Comparison of ENCODE assay signal across 29 mouse cellular contexts in the genomic region with DNA sequence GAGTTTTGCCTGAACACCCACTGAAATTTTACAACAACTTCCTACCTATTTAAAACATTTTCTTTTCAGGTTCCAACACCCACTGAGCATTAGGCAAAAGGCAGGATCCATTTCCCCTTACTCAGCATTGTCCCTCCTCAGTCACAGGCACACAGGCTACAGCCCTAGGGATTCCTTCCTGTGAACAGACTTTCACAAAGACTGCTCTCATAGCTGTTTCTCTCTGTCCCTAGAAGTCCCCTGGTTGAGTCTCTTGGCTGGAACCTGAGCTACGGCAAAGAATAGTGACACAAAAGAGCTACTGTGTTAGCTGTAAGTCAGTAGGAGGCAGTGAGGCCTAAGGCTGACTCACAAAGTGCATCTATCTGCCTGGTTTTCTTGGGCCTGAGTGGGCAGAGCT.
A peak's percentile ranks its signal among the peaks of the same experiment; 100 is the strongest.
DNase-seq lines count a peak whose midpoint lies in the region; ATAC-seq and TF ChIP-seq lines count a peak whose summit lies in the region.
"Had no signal": no experiment of that assay in that cellular context is flagged by ENCODE, and none has a peak within 500 bp of the region (broad histone marks: within the 10 kb centered on the region; RNA-seq: fewer than 3 reads in every experiment).

No protein-coding gene starts in this region.

- H3K4me1 ChIP-seq in embryonic facial prominence, embryonic 14.5 days (ENCODE audit: control insufficient read depth, insufficient read depth, low read length): no peaks in the 10 kb centered on the region
- no peaks in the 10 kb centered on the region for H3K4me1 ChIP-seq in embryonic facial prominence, embryonic 10.5 days
- H3K4me1 ChIP-seq: embryonic facial prominence, embryonic 15.5 days; hindbrain, embryonic 13.5 days; limb, embryonic 12.5 days; liver, embryonic 12.5 days; midbrain, embryonic 12.5 days; neural tube, embryonic 12.5 days had no signal

- ATAC-seq in embryonic facial prominence, embryonic 14.5 days (ENCODE audit: low read depth): peak; percentile 53; the same call in 1 of the 2 replicates
- ATAC-seq: CD4-positive, CD25-positive, alpha-beta regulatory T cell, adult 4 months; inflammation-experienced regulatory T-cells, adult 6 months; liver, embryonic 12.5 days; Patski had no signal

- no peaks in the 10 kb centered on the region for H3K9me3 ChIP-seq in embryonic facial prominence, embryonic 14.5 days (ENCODE audit: control insufficient read depth, low read length)
- H3K9me3 ChIP-seq in embryonic facial prominence, embryonic 10.5 days: no peaks in the 10 kb centered on the region
- H3K9me3 ChIP-seq: embryonic facial prominence, embryonic 15.5 days; hindbrain, embryonic 13.5 days; limb, embryonic 12.5 days; liver, embryonic 12.5 days; midbrain, embryonic 12.5 days; neural tube, embryonic 12.5 days had no signal

- no peaks in the 10 kb centered on the region for H3K36me3 ChIP-seq in embryonic facial prominence, embryonic 14.5 days (ENCODE audit: control insufficient read depth, insufficient read depth, low read length)
- no peaks in the 10 kb centered on the region for H3K36me3 ChIP-seq in embryonic facial prominence, embryonic 10.5 days (replicated peaks)
- H3K36me3 ChIP-seq: embryonic facial prominence, embryonic 15.5 days; hindbrain, embryonic 13.5 days; limb, embryonic 12.5 days; liver, embryonic 12.5 days; midbrain, embryonic 12.5 days; neural tube, embryonic 12.5 days had no signal

- no peak overlapping the region for H3K27ac ChIP-seq in embryonic facial prominence, embryonic 14.5 days (replicated peaks; ENCODE audit: low read depth, low read length)
- no peak overlapping the region for H3K27ac ChIP-seq in embryonic facial prominence, embryonic 10.5 days (replicated peaks)
- H3K27ac ChIP-seq in left cerebral cortex, adult 2 months: no peak overlapping the region
- H3K27ac ChIP-seq: embryonic facial prominence, embryonic 15.5 days; hindbrain, embryonic 13.5 days; limb, embryonic 12.5 days; liver, embryonic 12.5 days; midbrain, embryonic 12.5 days; neural tube, embryonic 12.5 days; stomach, postnatal 0 days had no signal

- peak; percentile 10 for DNase-seq in embryonic facial prominence, embryonic 14.5 days (ENCODE audit: low spot score)
- no peak for DNase-seq in embryonic facial prominence, embryonic 10.5 days (ENCODE audit: low spot score)
- peak; percentile 9 to 17 for DNase-seq in left cerebral cortex, adult 18-20 months (ENCODE audit: low spot score in 2 of 2)
- DNase-seq in left cerebral cortex, adult 2 months (ENCODE audit: extremely low spot score in 1 of 2, low spot score in 2 of 2): no peak
- peak; percentile 14 for DNase-seq in right cerebral cortex, adult 18-20 months
- DNase-seq in right cerebral cortex, postnatal 36 days (ENCODE audit: low spot score in 2 of 2): no peak
- no peak for DNase-seq in spleen, adult 18-20 months
- DNase-seq in embryo, embryonic 10 days (ENCODE audit: low spot score): no peak
- DNase-seq: adrenal gland, adult 2 months; cerebellum, adult 18-20 months; cerebellum, postnatal 25 days; embryo, embryonic 11 days; gastrocnemius, postnatal 36 days; kidney, adult 18-20 months; kidney, postnatal 4 days; layer of hippocampus, adult 9-11 months; lung, adult 18-20 months; lung, postnatal 10 days; thymus, adult 2 months had no signal

- no peak overlapping the region for H3K9ac ChIP-seq in embryonic facial prominence, embryonic 14.5 days (ENCODE audit: low read depth, low read length)
- H3K9ac ChIP-seq: embryonic facial prominence, embryonic 15.5 days; hindbrain, embryonic 13.5 days; limb, embryonic 12.5 days; liver, embryonic 12.5 days; midbrain, embryonic 12.5 days; neural tube, embryonic 12.5 days had no signal

- no peak overlapping the region for H3K4me3 ChIP-seq in embryonic facial prominence, embryonic 14.5 days (ENCODE audit: low read depth, low read length)
- H3K4me3 ChIP-seq in embryonic facial prominence, embryonic 10.5 days: no peak overlapping the region
- no peak overlapping the region for H3K4me3 ChIP-seq in left cerebral cortex, adult 2 months
- H3K4me3 ChIP-seq: embryonic facial prominence, embryonic 15.5 days; hindbrain, embryonic 13.5 days; limb, embryonic 12.5 days; liver, embryonic 12.5 days; midbrain, embryonic 12.5 days; neural tube, embryonic 12.5 days had no signal

- intact Hi-C loops in left cerebral cortex, adult 2 months (cut with DNase I): no loop called here

- H3K4me2 ChIP-seq in embryonic facial prominence, embryonic 14.5 days (ENCODE audit: low read depth, low read length): no peak overlapping the region
- H3K4me2 ChIP-seq: embryonic facial prominence, embryonic 15.5 days; hindbrain, embryonic 13.5 days; limb, embryonic 12.5 days; liver, embryonic 12.5 days; midbrain, embryonic 12.5 days; neural tube, embryonic 12.5 days had no signal

- TF ChIP-seq CTCF in left cerebral cortex, adult 2 months (IDR thresholded peaks at IDR 0.05): no peak

- 37% methylated on average over 1 of the region's 1 CpGs for WGBS in embryonic facial prominence, embryonic 14.5 days
- WGBS in embryonic facial prominence, embryonic 10.5 days: 33% methylated on average over 1 of the region's 1 CpGs

- no peaks in the 10 kb centered on the region for H3K27me3 ChIP-seq in embryonic facial prominence, embryonic 14.5 days (replicated peaks; ENCODE audit: control insufficient read depth, insufficient read depth, low read length)
- H3K27me3 ChIP-seq in embryonic facial prominence, embryonic 10.5 days (replicated peaks; ENCODE audit: low read depth, poor library complexity, severe bottlenecking): no peaks in the 10 kb centered on the region
- H3K27me3 ChIP-seq: embryonic facial prominence, embryonic 15.5 days; hindbrain, embryonic 13.5 days; limb, embryonic 12.5 days; liver, embryonic 12.5 days; midbrain, embryonic 12.5 days; neural tube, embryonic 12.5 days; Patski had no signal

Comparison
In these comparisons a context has a peak if more than half of its experiments do, and no peak if none do; other contexts are left out.
1. DNase-seq: peak in embryonic facial prominence, embryonic 14.5 days (single experiment), left cerebral cortex, adult 18-20 months (2 of 2) and right cerebral cortex, adult 18-20 months (single experiment); none in embryonic facial prominence, embryonic 10.5 days (single experiment), left cerebral cortex, adult 2 months (0 of 2), right cerebral cortex, postnatal 36 days (0 of 2), spleen, adult 18-20 months (0 of 2) and embryo, embryonic 10 days (single experiment).